Mouse (Mus musculus): Measurements from ENCODE around the gene Igdcc3. TPM values are rescaled to one million over a fixed set of nuclear protein-coding genes. Genes with fewer than 3 reads are reported as not detected.
"Not testable (repeated sequence)": the region's sequence is repeated elsewhere in the genome, so short reads cannot be mapped to it uniquely, and the experiment has no call there.

Igdcc3 gene
- polyA plus RNA-seq, 1 experiment from 2014 or later, result 2.4 TPM

GRCm38 (mm10) chr9:65202165-65202754, 61.3 kb downstream of the Igdcc3 start:
- no peaks in the 10 kb centered on the region for H3K36me3 ChIP-seq (ENCODE audit: insufficient read depth, low read length)
- no peaks in the 10 kb centered on the region for H3K9me3 ChIP-seq (replicated peaks; ENCODE audit: low read length)
- peak overlapping the region; percentile 47; the same call in 1 of the 2 replicates for H3K9ac ChIP-seq (ENCODE audit: low read depth, low read length)
- no peak for TF ChIP-seq CTCF (IDR thresholded peaks at IDR 0.05; ENCODE audit: low read depth)
- peak overlapping the region; percentile 29; the same call in 1 of the 2 replicates for H3K4me3 ChIP-seq (replicated peaks; ENCODE audit: low read depth, low read length)
- H3K27me3 ChIP-seq (ENCODE audit: insufficient read depth, low read length), result no peaks in the 10 kb centered on the region
- no peak for ATAC-seq (replicated peaks; ENCODE audit: low FRiP score, low read depth)
- no peak for DNase-seq (ENCODE audit: low spot score)
- peak overlapping the region; percentile 74 for H3K27ac ChIP-seq
- 23% methylated on average over 10 of the region's 11 CpGs for WGBS
- peak overlapping the region; percentile 55 for H3K4me2 ChIP-seq (ENCODE audit: low read length)
- no peaks in the 10 kb centered on the region for H3K4me1 ChIP-seq (replicated peaks; ENCODE audit: insufficient read depth, low read length)

GRCm38 (mm10) chr9:65205049-65205815, 64.2 kb downstream of the Igdcc3 start:
- Histone ChIP-seq H3K4me3 (replicated peaks; ENCODE audit: low read depth, low read length) (no peak overlapping the region), H3K4me1 (replicated peaks; ENCODE audit: insufficient read depth, low read length) (no peaks in the 10 kb centered on the region), H3K9me3 (replicated peaks; ENCODE audit: low read length) (no peaks in the 10 kb centered on the region), H3K4me2 (ENCODE audit: low read length) (no peak overlapping the region), H3K27ac (no peak overlapping the region), H3K27me3 (ENCODE audit: insufficient read depth, low read length) (no peaks in the 10 kb centered on the region), H3K9ac (ENCODE audit: low read depth, low read length) (no peak overlapping the region), H3K36me3 (ENCODE audit: insufficient read depth, low read length) (no peaks in the 10 kb centered on the region)
- TF ChIP-seq CTCF (IDR thresholded peaks at IDR 0.05; ENCODE audit: low read depth), result no peak
- ATAC-seq (replicated peaks; ENCODE audit: low FRiP score, low read depth) (no peak), DNase-seq (ENCODE audit: low spot score) (no peak)
- 40% methylated on average over 11 of the region's 11 CpGs for WGBS

- not testable (repeated sequence) for DNase-seq (ENCODE audit: low spot score); H3K9me3 ChIP-seq (replicated peaks; ENCODE audit: low read length); H3K4me3 ChIP-seq (replicated peaks; ENCODE audit: low read depth, low read length); ATAC-seq (replicated peaks; ENCODE audit: low FRiP score, low read depth); H3K4me1 ChIP-seq (replicated peaks; ENCODE audit: insufficient read depth, low read length); H3K9ac ChIP-seq (ENCODE audit: low read depth, low read length); H3K36me3 ChIP-seq (ENCODE audit: insufficient read depth, low read length); H3K27ac ChIP-seq; H3K27me3 ChIP-seq (ENCODE audit: insufficient read depth, low read length); H3K4me2 ChIP-seq (ENCODE audit: low read length)
- 88% methylated on average over 7 of the region's 9 CpGs for WGBS
These were observed 66.2 kb downstream of the Igdcc3 start for GRCm38 (mm10) chr9:65207041-65207815.

DNA sequence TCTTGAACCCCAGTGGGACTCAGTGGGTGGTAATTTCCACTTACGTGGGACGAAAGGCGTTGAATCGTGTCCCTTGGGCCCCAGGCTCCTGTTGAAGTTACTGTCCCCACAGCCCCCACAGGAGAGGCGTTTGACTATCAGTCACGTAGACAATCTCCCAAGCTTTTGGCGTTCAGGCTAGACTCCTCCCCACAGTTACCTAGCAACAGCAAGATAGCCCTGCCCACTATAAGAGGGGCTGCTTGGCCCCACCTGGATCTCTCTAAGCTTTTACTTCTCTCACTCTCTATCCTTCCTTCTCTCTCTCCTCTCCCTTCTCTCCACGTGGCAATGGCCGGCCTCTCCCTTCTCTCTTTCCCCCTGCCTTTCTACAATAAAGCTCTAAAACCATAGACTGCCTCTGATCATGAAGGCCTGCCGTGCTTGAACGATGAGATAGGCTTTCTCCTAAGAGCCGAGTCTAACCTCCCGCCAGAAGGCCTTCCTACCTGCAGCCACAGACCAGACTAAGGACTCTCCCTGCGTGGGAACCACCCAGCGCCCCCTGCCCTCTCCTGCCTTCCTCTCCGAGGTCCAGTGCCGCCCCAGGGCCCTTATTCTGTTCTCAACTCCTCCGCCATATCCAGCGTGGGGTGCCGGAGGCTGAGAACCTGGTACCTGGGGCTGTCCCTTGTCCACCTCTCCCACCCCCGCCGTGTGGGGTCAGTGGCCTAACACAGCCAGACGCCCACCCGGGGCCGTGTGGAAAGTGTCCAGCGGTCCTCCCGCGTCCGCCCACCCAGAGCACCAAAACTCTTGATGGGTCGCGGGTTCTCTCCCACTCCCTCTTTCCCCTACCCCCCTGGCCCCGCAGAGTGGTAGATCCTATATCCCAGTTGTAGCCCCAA, 67.5 kb downstream of the Igdcc3 start:
- Histone ChIP-seq H3K36me3 (ENCODE audit: insufficient read depth, low read length) (no peaks in the 10 kb centered on the region), H3K4me1 (replicated peaks; ENCODE audit: insufficient read depth, low read length) (no peaks in the 10 kb centered on the region), H3K27ac (no peak overlapping the region), H3K9ac (ENCODE audit: low read depth, low read length) (no peak overlapping the region), H3K4me2 (ENCODE audit: low read length) (no peak overlapping the region), H3K4me3 (replicated peaks; ENCODE audit: low read depth, low read length) (no peak overlapping the region), H3K9me3 (replicated peaks; ENCODE audit: low read length) (no peaks in the 10 kb centered on the region), H3K27me3 (ENCODE audit: insufficient read depth, low read length) (no peaks in the 10 kb centered on the region)
- 89% methylated on average over 32 of the region's 32 CpGs for WGBS
- no peak for ATAC-seq (replicated peaks; ENCODE audit: low FRiP score, low read depth)
- TF ChIP-seq CTCF (IDR thresholded peaks at IDR 0.05; ENCODE audit: low read depth), result no peak
- no peak for DNase-seq (ENCODE audit: low spot score)

DNA sequence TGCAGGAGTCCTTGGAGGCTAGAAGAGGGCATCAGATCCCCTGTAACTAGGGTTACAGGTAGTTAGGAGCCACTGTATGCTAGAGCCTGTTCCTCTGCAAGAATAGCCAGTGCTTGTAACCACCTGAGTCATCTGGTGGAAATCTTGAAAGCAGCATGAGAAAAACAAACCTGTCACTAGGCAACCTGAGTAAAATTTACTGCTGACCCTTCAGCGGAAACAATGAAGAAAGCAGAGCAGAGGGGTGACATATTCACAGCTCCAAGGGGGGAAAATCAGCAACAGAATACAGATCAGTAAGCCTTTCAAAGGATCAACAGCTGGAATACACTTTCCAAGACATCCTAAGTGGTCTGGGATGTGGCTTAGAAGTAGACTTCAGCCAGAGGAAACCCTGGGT, 70.6 kb downstream of the Igdcc3 start:
- Histone ChIP-seq H3K36me3 (ENCODE audit: insufficient read depth, low read length) (no peaks in the 10 kb centered on the region), H3K4me2 (ENCODE audit: low read length) (no peak overlapping the region), H3K9me3 (replicated peaks; ENCODE audit: low read length) (no peaks in the 10 kb centered on the region), H3K4me3 (replicated peaks; ENCODE audit: low read depth, low read length) (no peak overlapping the region), H3K27me3 (ENCODE audit: insufficient read depth, low read length) (no peaks in the 10 kb centered on the region), H3K4me1 (replicated peaks; ENCODE audit: insufficient read depth, low read length) (0 out of 2 replicates have a peak, but pooled peaks cover 9% of the 10 kb centered on the region), H3K9ac (ENCODE audit: low read depth, low read length) (no peak overlapping the region), H3K27ac (no peak overlapping the region)
- no peak for TF ChIP-seq CTCF (IDR thresholded peaks at IDR 0.05; ENCODE audit: low read depth)
- no peak for ATAC-seq (replicated peaks; ENCODE audit: low FRiP score, low read depth)
- 11% methylated on average over 1 of the region's 1 CpGs for WGBS
- peak; percentile 47 for DNase-seq (ENCODE audit: low spot score)
